Mouse (Mus musculus) liver, postnatal 0 days (tissue): ENCODE results near the gene Gabbr2.

Source experiments
- CTCF ChIP-seq: sonication (generic); IDR thresholded peaks from 2 replicates; pipeline ENCODE4 v1.5.1; 2016; ENCODE audit warnings: antibody characterized with exemption, low read depth
- EP300 ChIP-seq: IDR thresholded peaks from 2 replicates; pipeline ENCODE4 v1.6.1; 2016; ENCODE audit warnings: antibody characterized with exemption, low read depth, mild to moderate bottlenecking

DNA sequence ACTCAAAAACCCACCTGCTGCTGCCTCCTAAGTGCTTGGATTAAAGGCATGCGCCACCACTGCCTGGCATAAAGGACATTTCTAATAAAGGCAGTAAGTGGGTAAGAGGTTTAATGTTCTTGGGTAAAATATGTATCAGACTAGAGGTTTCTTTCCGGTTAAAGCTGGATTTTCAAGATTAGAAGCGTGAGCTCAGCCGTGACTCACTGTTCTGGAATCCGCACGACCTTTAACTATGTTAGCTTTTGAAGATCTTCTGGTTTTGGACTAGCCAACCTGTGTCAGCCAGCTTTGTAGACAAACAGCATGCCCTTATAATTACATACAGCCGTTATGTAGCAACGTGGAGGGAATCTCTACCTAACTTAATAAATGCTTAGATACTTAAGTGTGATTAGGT, 351.8 kb downstream of the Gabbr2 start:
- TF ChIP-seq CTCF, result no peak
- no peak for TF ChIP-seq EP300
